Mouse (Mus musculus) kidney, postnatal 0 days (tissue): ENCODE measurements at regions not wholly inside any gene's neighbourhood (a gene's known extent, or its start where the extent isn't known, plus 50 kb on each side); places are given as distances from the start of the nearest gene placed in this dataset.

Experiments used
- ATAC-seq: fragments of 200-750 bp; cut with Nextera tagmentation; replicated peaks from 2 replicates; pipeline ENCODE4 v1.8.0; 2017; ENCODE audit warnings: low read depth, moderate number of reproducible peaks, moderate TSS enrichment, moderate library complexity; ENCODE audit not compliant: low FRiP score
- DNase-seq: peaks from one replicate; pipeline ENCODE4 v3.0.0-alpha.2; 2016; ENCODE audit warnings: low spot score
- H3K27ac ChIP-seq: fragments of 300-500 bp; sonication (generic); 2 replicates; pipeline ENCODE4 v1.5.1; 2014; ENCODE audit warnings: mild to moderate bottlenecking
- H3K27me3 ChIP-seq: fragments of 300-500 bp; sonication (generic); 2 replicates; pipeline ENCODE4 v1.6.1; 2014; ENCODE audit warnings: low read length, mixed read lengths; ENCODE audit not compliant: insufficient read depth
- H3K36me3 ChIP-seq: fragments of 300-500 bp; sonication (generic); 2 replicates; pipeline ENCODE4 v1.6.1; 2014; ENCODE audit warnings: low read length, mixed read lengths; ENCODE audit not compliant: insufficient read depth
- H3K4me1 ChIP-seq: fragments of 300-500 bp; sonication (generic); replicated peaks from 2 replicates; pipeline ENCODE4 v1.6.1; 2014; ENCODE audit warnings: antibody characterized with exemption, low read length, mixed read lengths; ENCODE audit not compliant: insufficient read depth
- H3K4me2 ChIP-seq: fragments of 300-500 bp; sonication (generic); 2 replicates; pipeline ENCODE4 v1.6.1; 2014; ENCODE audit warnings: mild to moderate bottlenecking, low read length, moderate library complexity, mixed read lengths
- H3K4me3 ChIP-seq: fragments of 300-500 bp; sonication (generic); replicated peaks from 2 replicates; pipeline ENCODE4 v1.5.1; 2014; ENCODE audit warnings: low read depth, low read length
- H3K9ac ChIP-seq: fragments of 300-500 bp; sonication (generic); 2 replicates; pipeline ENCODE4 v1.6.1; 2014; ENCODE audit warnings: low read depth, low read length
- H3K9me3 ChIP-seq: fragments of 300-500 bp; sonication (generic); replicated peaks from 2 replicates; pipeline ENCODE4 v1.6.1; 2016; ENCODE audit warnings: low read length, inconsistent platforms, mixed read lengths
- CTCF ChIP-seq: IDR thresholded peaks from 2 replicates; pipeline ENCODE4 v1.5.1; 2016; ENCODE audit warnings: antibody characterized with exemption, low read depth, mild to moderate bottlenecking, moderate library complexity
- WGBS: fragments of 180-500 bp; shearing (Covaris S2); extraction: QIAGEN DNeasy Blood & Tissue Kit; methylation state at CpG from one replicate; pipeline ENCODE4 v1.1.7; 2014; 5-methylcytosine and 5-hydroxymethylcytosine counted together

- no peak overlapping the region for H3K4me3 ChIP-seq
- H3K4me2 ChIP-seq, result no peak overlapping the region
- ATAC-seq, result no peak
- H3K9ac ChIP-seq, result no peak overlapping the region
- 0 out of 2 replicates have a peak, but pooled peaks cover 4% of the 10 kb centered on the region for H3K4me1 ChIP-seq
- 50% methylated on average over 6 of the region's 6 CpGs for WGBS
- peak; percentile 34 for DNase-seq
- H3K9me3 ChIP-seq, result no peaks in the 10 kb centered on the region
- no peak overlapping the region for H3K27ac ChIP-seq
- no peak for TF ChIP-seq CTCF
- no peaks in the 10 kb centered on the region for H3K36me3 ChIP-seq
- H3K27me3 ChIP-seq, result 0 out of 2 replicates have a peak, but pooled peaks cover 2% of the 10 kb centered on the region
These were observed 191.1 kb downstream of the Shq1 start for GRCm38 (mm10) chr6:100479881-100480280.

GRCm38 (mm10) chr6:100479455-100479854 is 191.5 kb downstream of the Shq1 start:
- no peak overlapping the region for H3K27ac ChIP-seq
- ATAC-seq, result no peak
- H3K4me1 ChIP-seq, result 0 out of 2 replicates have a peak, but pooled peaks cover 4% of the 10 kb centered on the region
- no peak for DNase-seq
- WGBS, result 70% methylated on average over 4 of the region's 4 CpGs
- no peaks in the 10 kb centered on the region for H3K36me3 ChIP-seq
- H3K9ac ChIP-seq, result no peak overlapping the region
- H3K27me3 ChIP-seq, result peaks cover 4% of the 10 kb centered on the region; the same call in 1 of the 2 replicates
- TF ChIP-seq CTCF, result no peak
- H3K4me2 ChIP-seq, result no peak overlapping the region
- no peak overlapping the region for H3K4me3 ChIP-seq
- H3K9me3 ChIP-seq, result no peaks in the 10 kb centered on the region

DNA sequence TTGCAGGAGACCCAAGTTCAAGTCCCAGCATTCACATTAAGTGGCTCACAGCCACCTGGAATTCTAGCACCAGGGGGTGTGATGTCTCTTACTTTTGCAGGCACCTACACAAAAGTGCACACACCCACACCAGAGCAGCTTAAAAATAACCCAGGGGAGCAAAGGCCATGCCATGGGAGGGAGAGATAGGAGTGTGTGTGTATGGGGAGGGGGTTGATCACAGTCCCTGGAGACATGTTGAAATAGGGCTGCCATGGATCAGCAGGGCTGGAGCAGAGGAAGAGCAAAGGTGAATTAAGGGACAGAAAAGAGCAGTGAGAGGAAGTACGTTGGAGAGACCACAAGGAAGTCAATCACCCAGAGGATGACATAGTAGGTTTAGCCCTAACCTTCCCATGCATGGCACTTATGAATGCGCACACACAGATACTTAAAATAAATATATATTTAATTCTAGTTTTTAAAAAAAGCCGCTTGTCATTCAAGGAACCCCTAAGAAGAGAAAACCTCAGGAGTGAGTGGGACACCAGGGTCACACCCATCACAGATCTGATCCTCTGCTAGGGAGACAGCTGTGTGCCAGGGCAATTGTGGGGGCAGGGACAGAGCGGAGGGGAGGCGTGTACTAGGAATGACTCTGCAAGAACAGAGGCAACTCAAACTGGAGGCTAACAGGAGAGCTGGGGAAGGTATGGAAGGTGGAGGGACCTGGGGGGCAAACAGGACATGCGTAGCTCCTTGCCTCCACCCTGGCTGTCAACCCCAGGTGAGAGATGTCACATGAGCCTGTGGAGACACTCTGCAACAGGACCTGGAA is 189.5 kb upstream of the Rybp start:
- no peak for TF ChIP-seq CTCF
- Histone ChIP-seq H3K4me2 (no peak overlapping the region), H3K4me1 (no peaks in the 10 kb centered on the region), H3K27ac (no peak overlapping the region), H3K36me3 (no peaks in the 10 kb centered on the region), H3K9ac (no peak overlapping the region), H3K4me3 (no peak overlapping the region), H3K9me3 (no peaks in the 10 kb centered on the region), H3K27me3 (peaks cover 5% of the 10 kb centered on the region; the same call in 1 of the 2 replicates)
- WGBS, result 84% methylated on average over 6 of the region's 6 CpGs
- DNase-seq, result no peak
- ATAC-seq, result no peak

- no peak overlapping the region for H3K9ac ChIP-seq
- H3K27me3 ChIP-seq, result peaks cover 3% of the 10 kb centered on the region; the same call in 1 of the 2 replicates
- DNase-seq (no peak), ATAC-seq (no peak)
- 91% methylated on average over 4 of the region's 4 CpGs for WGBS
- no peaks in the 10 kb centered on the region for H3K4me1 ChIP-seq
- H3K36me3 ChIP-seq, result no peaks in the 10 kb centered on the region
- no peak overlapping the region for H3K27ac ChIP-seq
- no peaks in the 10 kb centered on the region for H3K9me3 ChIP-seq
- no peak overlapping the region for H3K4me2 ChIP-seq
- no peak for TF ChIP-seq CTCF
- no peak overlapping the region for H3K4me3 ChIP-seq
These were observed 188.2 kb upstream of the Rybp start for GRCm38 (mm10) chr6:100475341-100475955.

DNA sequence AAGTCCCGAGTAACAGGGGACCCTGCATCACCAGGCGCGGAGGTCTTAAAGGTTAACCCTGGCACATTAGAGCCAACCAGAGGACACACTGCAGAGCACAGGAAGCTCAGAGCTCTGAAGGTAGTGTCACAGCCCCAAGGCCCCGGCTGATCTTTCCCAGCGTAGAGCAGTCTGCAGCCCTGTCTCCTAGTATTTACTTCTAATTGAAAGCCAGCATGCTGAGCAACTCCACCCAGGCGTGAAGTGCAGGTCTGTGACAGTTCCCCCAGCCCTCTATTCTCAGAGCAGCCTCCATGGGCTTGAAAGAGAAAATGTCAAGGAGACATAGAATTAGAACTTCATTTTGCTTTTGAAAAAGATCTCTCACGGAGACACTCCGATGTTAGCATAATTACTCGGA is 187.0 kb upstream of the Rybp start:
- no peaks in the 10 kb centered on the region for H3K4me1 ChIP-seq
- H3K27me3 ChIP-seq, result peaks cover 3% of the 10 kb centered on the region; the same call in 1 of the 2 replicates
- no peaks in the 10 kb centered on the region for H3K9me3 ChIP-seq
- no peak overlapping the region for H3K4me2 ChIP-seq
- ATAC-seq (no peak), DNase-seq (no peak)
- no peak overlapping the region for H3K27ac ChIP-seq
- no peaks in the 10 kb centered on the region for H3K36me3 ChIP-seq
- 75% methylated on average over 9 of the region's 9 CpGs for WGBS
- no peak overlapping the region for H3K9ac ChIP-seq
- no peak overlapping the region for H3K4me3 ChIP-seq
- no peak for TF ChIP-seq CTCF

- no peak overlapping the region for H3K4me2 ChIP-seq
- no peak overlapping the region for H3K4me3 ChIP-seq
- no peaks in the 10 kb centered on the region for H3K36me3 ChIP-seq
- H3K27ac ChIP-seq, result no peak overlapping the region
- no peaks in the 10 kb centered on the region for H3K9me3 ChIP-seq
- WGBS, result 68% methylated on average over 2 of the region's 2 CpGs
- peaks cover 3% of the 10 kb centered on the region; the same call in 1 of the 2 replicates for H3K27me3 ChIP-seq
- DNase-seq (no peak), ATAC-seq (no peak)
- no peak for TF ChIP-seq CTCF
- H3K9ac ChIP-seq, result no peak overlapping the region
- H3K4me1 ChIP-seq, result no peaks in the 10 kb centered on the region
These were observed 182.8 kb upstream of the Rybp start for GRCm38 (mm10) chr6:100470071-100470470.
